Mouse (Mus musculus): ENCODE measurements around the gene Thg1l. TPM values are rescaled to one million over a fixed set of nuclear protein-coding genes. Genes with fewer than 3 reads are reported as not detected.

Thg1l gene
- total RNA-seq, 1 experiment = 25.7 TPM

GRCm38 (mm10) chr11:45908070-45908469, 47.2 kb downstream of the Thg1l start:
- H3K36me3 ChIP-seq (ENCODE audit: control insufficient read depth, insufficient read depth, low read length, poor library complexity, severe bottlenecking) = peaks cover 31% of the 10 kb centered on the region

DNA sequence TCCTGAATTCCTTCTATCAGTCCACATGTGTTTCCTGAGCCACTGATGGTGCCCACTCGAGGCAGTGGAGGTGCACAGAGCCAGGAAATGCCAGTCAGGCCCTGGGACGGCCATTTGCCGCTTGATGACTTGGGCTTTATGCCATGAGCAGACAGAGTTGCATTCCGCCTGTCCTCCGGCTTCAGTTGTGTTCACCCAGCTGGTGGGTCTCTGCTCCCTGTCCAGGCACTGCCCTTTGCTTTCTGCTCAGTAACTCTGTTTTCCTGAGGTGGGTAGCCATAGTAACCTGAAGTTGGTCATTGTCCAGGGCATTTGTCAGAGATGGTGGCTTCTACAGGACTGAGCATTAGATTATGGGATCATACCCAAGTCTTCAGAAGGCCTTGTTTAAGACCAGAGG, 48.0 kb downstream of the Thg1l start:
- TF ChIP-seq MAFK (IDR thresholded peaks at IDR 0.05; ENCODE audit: insufficient read depth, low read depth, low read length) (no peak), ZC3H11A (IDR thresholded peaks at IDR 0.05; ENCODE audit: borderline replicate concordance, low read depth, low read length) (no peak), HCFC1 (IDR thresholded peaks at IDR 0.05; ENCODE audit: borderline replicate concordance, insufficient read depth, low read length) (no peak), CHD2 (IDR thresholded peaks at IDR 0.05; ENCODE audit: low read depth, low read length) (no peak), ZNF384 (IDR thresholded peaks at IDR 0.05; ENCODE audit: low read depth, low read length) (no peak)
- Histone ChIP-seq H3K4me3 (ENCODE audit: insufficient read depth in 1 of 2, low read depth in 1 of 2, low read length in 2 of 2, poor library complexity in 1 of 2, severe bottlenecking in 1 of 2) (no peak overlapping the region), H3K36me3 (ENCODE audit: control insufficient read depth, insufficient read depth, low read length, poor library complexity, severe bottlenecking) (peaks cover 31% of the 10 kb centered on the region), H3K9ac (ENCODE audit: insufficient read depth, low read depth, low read length, poor library complexity, severe bottlenecking) (no peak overlapping the region), H3K27ac (ENCODE audit: insufficient read depth, low read depth, low read length, poor library complexity, severe bottlenecking) (no peak overlapping the region), H3K9me3 (ENCODE audit: control insufficient read depth, insufficient read depth, low read depth, low read length) (no peaks in the 10 kb centered on the region), H3K4me1 (ENCODE audit: control insufficient read depth in 2 of 2, insufficient read depth in 2 of 2, low read length in 2 of 2, poor library complexity in 1 of 2) (no peaks in the 10 kb centered on the region)
- in situ Hi-C loops (cut with MboI; ENCODE audit: low sequenced_read_pairs in 2 of 2, unreplicated experiment in 2 of 2) = no loop called here
- no peak for DNase-seq (ENCODE audit: low read depth, low spot score)

More at GRCm38 (mm10) chr11:45908070-45908469, 47.2 kb downstream of the Thg1l start:
- Histone ChIP-seq H3K4me3 (ENCODE audit: insufficient read depth in 1 of 2, low read depth in 1 of 2, low read length in 2 of 2, poor library complexity in 1 of 2, severe bottlenecking in 1 of 2) (no peak overlapping the region), H3K9ac (ENCODE audit: insufficient read depth, low read depth, low read length, poor library complexity, severe bottlenecking) (no peak overlapping the region), H3K9me3 (ENCODE audit: control insufficient read depth, insufficient read depth, low read depth, low read length) (no peaks in the 10 kb centered on the region), H3K27ac (ENCODE audit: insufficient read depth, low read depth, low read length, poor library complexity, severe bottlenecking) (no peak overlapping the region), H3K4me1 (ENCODE audit: control insufficient read depth in 2 of 2, insufficient read depth in 2 of 2, low read length in 2 of 2, poor library complexity in 1 of 2) (no peaks in the 10 kb centered on the region)
- no peak for DNase-seq (ENCODE audit: low read depth, low spot score)
- no peak for TF ChIP-seq MAFK (IDR thresholded peaks at IDR 0.05; ENCODE audit: insufficient read depth, low read depth, low read length)
- no peak for TF ChIP-seq CHD2 (IDR thresholded peaks at IDR 0.05; ENCODE audit: low read depth, low read length)
- TF ChIP-seq ZC3H11A (IDR thresholded peaks at IDR 0.05; ENCODE audit: borderline replicate concordance, low read depth, low read length) = no peak
- TF ChIP-seq HCFC1 (IDR thresholded peaks at IDR 0.05; ENCODE audit: borderline replicate concordance, insufficient read depth, low read length) = no peak
- no peak for TF ChIP-seq ZNF384 (IDR thresholded peaks at IDR 0.05; ENCODE audit: low read depth, low read length)
- in situ Hi-C loops (cut with MboI; ENCODE audit: low sequenced_read_pairs in 2 of 2, unreplicated experiment in 2 of 2) = no loop called here

GRCm38 (mm10) chr11:45906109-45906786, 49.0 kb downstream of the Thg1l start:
- Histone ChIP-seq H3K9ac (ENCODE audit: insufficient read depth, low read depth, low read length, poor library complexity, severe bottlenecking) (no peak overlapping the region), H3K27ac (ENCODE audit: insufficient read depth, low read depth, low read length, poor library complexity, severe bottlenecking) (no peak overlapping the region), H3K9me3 (ENCODE audit: control insufficient read depth, insufficient read depth, low read depth, low read length) (no peaks in the 10 kb centered on the region), H3K4me1 (ENCODE audit: control insufficient read depth in 2 of 2, insufficient read depth in 2 of 2, low read length in 2 of 2, poor library complexity in 1 of 2) (no peaks in the 10 kb centered on the region), H3K36me3 (ENCODE audit: control insufficient read depth, insufficient read depth, low read length, poor library complexity, severe bottlenecking) (peaks cover 25% of the 10 kb centered on the region), H3K4me3 (ENCODE audit: insufficient read depth in 1 of 2, low read depth in 1 of 2, low read length in 2 of 2, poor library complexity in 1 of 2, severe bottlenecking in 1 of 2) (no peak overlapping the region)
- in situ Hi-C loops (cut with MboI; ENCODE audit: low sequenced_read_pairs in 2 of 2, unreplicated experiment in 2 of 2) = no loop called here
- no peak for TF ChIP-seq HCFC1 (IDR thresholded peaks at IDR 0.05; ENCODE audit: borderline replicate concordance, insufficient read depth, low read length)
- no peak for TF ChIP-seq ZC3H11A (IDR thresholded peaks at IDR 0.05; ENCODE audit: borderline replicate concordance, low read depth, low read length)
- no peak for TF ChIP-seq ZNF384 (IDR thresholded peaks at IDR 0.05; ENCODE audit: low read depth, low read length)
- no peak for TF ChIP-seq CHD2 (IDR thresholded peaks at IDR 0.05; ENCODE audit: low read depth, low read length)
- no peak for TF ChIP-seq MAFK (IDR thresholded peaks at IDR 0.05; ENCODE audit: insufficient read depth, low read depth, low read length)
- DNase-seq (ENCODE audit: low read depth, low spot score) = no peak

DNA sequence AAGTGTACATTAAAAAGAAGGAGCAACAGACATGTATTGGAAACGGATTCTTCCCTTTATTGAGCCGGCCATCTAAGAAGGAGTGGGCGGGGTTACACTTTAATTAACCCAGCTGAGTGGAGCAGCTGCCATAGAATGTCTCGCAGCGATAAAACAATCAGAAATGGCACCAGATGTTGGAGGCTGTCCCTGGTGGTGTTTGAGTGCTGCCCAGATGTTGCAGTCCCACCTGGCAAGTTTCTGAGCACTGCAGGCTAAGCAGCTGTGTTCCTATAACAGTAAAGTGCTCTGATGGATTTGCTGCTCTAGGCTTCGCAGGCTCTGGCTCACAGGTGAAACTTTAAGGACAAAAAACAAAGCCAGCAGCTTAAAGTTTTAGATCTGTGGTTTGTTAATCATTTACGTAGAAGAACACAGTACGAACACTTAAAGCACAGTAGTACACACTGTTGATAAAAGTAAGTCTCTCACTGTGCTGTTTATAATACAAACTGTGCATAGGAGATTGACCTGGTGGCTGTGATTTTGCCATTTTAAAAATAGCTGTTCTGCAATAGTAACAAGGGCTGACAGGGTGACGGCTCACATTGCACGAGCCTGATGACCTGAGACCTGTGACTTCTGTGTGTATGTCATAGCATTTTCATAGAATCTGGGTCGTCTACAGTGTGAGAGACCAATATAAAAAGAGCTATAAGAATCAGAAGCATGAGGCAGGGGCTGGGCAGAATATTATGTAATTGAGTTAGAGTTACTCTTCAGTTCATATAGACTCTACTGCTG, 54.9 kb downstream of the Thg1l start:
- Histone ChIP-seq H3K36me3 (ENCODE audit: control insufficient read depth, insufficient read depth, low read length, poor library complexity, severe bottlenecking) (peaks cover 9% of the 10 kb centered on the region), H3K4me1 (ENCODE audit: control insufficient read depth in 2 of 2, insufficient read depth in 2 of 2, low read length in 2 of 2, poor library complexity in 1 of 2) (0 out of 4 replicates have a peak, but pooled peaks cover 0 to 2% of the 10 kb centered on the region in 2 experiments), H3K27ac (ENCODE audit: insufficient read depth, low read depth, low read length, poor library complexity, severe bottlenecking) (no peak overlapping the region), H3K9ac (ENCODE audit: insufficient read depth, low read depth, low read length, poor library complexity, severe bottlenecking) (no peak overlapping the region), H3K9me3 (ENCODE audit: control insufficient read depth, insufficient read depth, low read depth, low read length) (no peaks in the 10 kb centered on the region), H3K4me3 (ENCODE audit: insufficient read depth in 1 of 2, low read depth in 1 of 2, low read length in 2 of 2, poor library complexity in 1 of 2, severe bottlenecking in 1 of 2) (no peak overlapping the region)
- TF ChIP-seq ZNF384 (IDR thresholded peaks at IDR 0.05; ENCODE audit: low read depth, low read length) (no peak), HCFC1 (IDR thresholded peaks at IDR 0.05; ENCODE audit: borderline replicate concordance, insufficient read depth, low read length) (no peak), ZC3H11A (IDR thresholded peaks at IDR 0.05; ENCODE audit: borderline replicate concordance, low read depth, low read length) (no peak), CHD2 (IDR thresholded peaks at IDR 0.05; ENCODE audit: low read depth, low read length) (no peak), MAFK (IDR thresholded peaks at IDR 0.05; ENCODE audit: insufficient read depth, low read depth, low read length) (no peak)
- in situ Hi-C loops (cut with MboI; ENCODE audit: low sequenced_read_pairs in 2 of 2, unreplicated experiment in 2 of 2) = no loop called here
- DNase-seq (ENCODE audit: low read depth, low spot score) = no peak
